Mouse (Mus musculus): Measurements from ENCODE around the gene Gm826.

GRCm38 (mm10) chr2:160365107-160365911, 31.3 kb upstream of the Gm826 start:
- TF ChIP-seq CTCF (IDR thresholded peaks at IDR 0.05; ENCODE audit: borderline replicate concordance, insufficient read depth, low read depth, low read length) (no peak), POLR2A (IDR thresholded peaks at IDR 0.05; ENCODE audit: borderline replicate concordance, insufficient read depth, low read length) (no peak)
